Mouse (Mus musculus): ENCODE data around the gene Pef1.

The Pef1 gene

DNA sequence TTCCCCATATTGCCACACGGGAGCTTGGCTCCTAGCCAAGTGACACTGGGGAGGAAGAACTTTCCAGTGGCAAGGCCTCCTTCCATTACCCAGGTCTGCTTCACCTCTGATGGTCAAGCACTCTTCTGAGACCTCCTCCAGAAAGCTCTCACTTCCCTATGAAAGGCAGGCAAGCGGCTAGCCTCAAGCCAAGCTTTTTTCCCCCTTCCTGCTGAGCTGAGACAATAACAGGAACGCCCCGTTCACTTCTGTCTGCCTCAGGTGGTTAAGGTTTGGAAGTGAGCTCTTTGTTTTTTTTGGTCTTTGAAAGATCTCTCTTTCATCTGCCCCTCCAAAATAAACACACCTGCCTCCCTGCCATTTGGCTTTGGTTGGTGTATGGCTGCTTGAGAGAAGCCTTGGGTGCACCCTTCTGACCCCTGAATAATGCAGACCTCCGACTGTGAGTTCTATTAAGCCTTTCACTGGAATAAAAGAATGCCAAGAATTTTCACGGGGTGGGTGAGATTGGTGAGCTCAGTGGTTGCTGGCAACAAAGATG, at the start of gene Pef1:
TSS of gene Pef1 (plus strand) at position 448 of the 541 bp plus-strand sequence.
- no peak for DNase-seq (ENCODE audit: low spot score in 2 of 2)

DNA sequence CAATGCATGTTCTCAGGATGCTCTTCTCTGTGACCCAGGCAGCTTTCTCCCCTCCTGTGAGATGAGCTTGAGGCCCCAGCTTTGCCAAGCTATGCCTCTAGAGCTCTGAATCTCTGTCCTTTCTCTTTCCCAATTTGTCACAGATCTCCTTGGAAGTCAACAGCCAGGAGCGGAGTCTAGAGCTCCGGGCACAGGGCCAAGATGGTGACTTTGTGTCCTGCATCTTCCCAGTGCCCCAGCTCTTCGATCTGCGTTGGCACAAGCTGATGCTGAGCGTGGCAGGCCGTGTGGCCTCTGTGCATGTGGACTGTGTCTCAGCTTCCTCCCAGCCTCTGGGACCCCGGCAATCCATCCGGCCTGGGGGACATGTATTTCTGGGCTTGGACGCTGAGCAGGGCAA, 49.2 kb upstream of the Pef1 start:
- DNase-seq (ENCODE audit: low spot score in 2 of 2): no peak

DNA sequence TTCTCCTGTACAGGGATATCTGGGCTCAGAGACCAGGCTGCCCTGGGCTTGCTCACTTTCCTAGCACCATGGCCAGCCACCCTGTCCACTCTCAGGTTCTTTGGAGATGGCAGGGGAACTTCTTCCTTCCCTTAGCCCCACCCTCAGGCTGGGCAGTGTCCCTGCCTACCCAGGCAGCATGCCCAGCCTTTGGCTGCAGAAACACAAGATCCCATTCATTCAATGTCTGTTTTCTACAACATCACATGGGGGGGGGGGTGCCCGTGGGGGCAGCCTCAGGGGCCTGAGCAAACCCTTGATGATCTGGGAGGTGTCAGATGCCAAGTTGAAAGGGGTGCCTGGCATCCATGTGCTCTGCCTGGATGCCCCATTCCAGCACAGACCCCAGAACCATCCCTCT, 47.6 kb upstream of the Pef1 start:
- peak; percentile 68 to 72 for DNase-seq (ENCODE audit: low spot score in 2 of 2)

DNA sequence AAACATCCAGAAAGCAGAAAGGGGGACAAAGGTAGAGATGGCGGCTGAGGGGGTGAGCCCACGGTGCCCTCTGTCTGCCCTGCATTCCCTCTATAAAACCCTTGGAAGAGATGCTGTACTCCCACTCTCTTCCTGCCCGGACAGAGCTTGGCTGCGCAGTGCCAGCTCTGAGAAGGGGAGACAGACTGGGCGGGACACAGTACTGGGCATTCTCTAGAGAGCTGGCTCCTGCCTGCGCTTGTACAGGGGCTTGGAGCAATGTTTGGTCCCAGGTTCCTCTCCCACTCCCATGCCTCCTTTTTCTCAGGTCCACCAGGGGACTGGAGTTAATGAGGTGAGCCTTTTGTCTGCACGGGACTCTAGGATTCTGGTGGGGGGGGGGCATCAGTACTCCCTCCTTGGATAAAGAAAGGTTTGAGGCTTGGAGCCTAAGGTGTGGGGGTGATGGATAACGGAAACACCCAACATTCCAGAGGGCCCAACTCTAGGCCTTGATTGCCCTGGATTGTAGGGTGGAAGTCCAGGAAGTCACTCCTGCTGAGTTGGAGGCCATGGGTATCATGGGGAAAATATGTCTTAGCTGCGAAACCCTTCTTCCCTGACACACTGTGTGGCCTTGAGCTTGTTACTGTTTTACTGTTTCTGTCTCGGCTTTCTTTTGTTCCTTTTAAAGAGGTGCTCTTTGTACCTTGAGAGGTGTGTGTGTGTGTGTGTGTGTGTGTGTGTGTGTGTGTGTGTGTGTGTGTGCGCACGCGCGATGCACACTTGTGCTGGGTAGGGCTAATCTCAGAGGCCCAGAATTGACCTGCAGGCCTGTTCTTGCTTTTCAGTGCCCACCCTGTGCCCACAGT, 47.0 kb upstream of the Pef1 start:
- no peak for DNase-seq (ENCODE audit: low spot score in 2 of 2)

DNA sequence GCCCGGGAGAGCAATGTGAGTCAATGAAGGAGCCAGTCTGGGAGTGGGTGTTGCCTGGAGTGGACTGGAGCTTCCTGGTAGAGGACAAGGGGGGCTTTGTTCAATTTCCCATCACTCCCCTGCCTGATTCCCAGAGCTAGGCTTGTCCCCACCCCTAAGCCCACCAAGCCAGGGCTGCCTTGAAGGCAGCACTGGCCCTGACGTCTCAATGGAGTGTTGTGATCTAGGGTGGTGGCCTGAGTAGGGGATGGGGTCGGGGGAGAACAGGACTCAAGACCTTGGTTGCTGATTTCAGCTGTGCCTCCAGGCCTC, 46.4 kb upstream of the Pef1 start:
- DNase-seq (ENCODE audit: low spot score in 2 of 2): no peak

DNA sequence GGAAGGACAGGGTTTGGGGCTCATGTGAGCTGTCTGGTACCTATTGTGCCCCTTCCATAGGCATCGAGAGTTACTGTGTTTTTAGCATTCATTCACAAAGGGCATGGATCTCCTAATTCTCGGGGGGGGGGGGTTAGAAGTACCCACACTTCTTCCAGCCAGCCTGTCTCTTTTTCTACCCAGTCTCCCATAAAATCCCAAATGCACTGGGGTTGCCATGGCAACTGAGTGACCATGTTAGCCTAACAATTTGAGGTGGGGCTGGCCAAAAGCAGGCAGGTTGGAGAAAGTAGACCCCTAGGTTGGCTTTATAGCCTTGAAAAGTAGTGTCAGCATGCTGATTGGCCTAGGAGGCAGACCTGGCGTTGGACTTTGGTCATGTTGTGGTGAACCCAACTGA, 45.9 kb upstream of the Pef1 start:
- no peak for DNase-seq (ENCODE audit: low spot score in 2 of 2)

DNA sequence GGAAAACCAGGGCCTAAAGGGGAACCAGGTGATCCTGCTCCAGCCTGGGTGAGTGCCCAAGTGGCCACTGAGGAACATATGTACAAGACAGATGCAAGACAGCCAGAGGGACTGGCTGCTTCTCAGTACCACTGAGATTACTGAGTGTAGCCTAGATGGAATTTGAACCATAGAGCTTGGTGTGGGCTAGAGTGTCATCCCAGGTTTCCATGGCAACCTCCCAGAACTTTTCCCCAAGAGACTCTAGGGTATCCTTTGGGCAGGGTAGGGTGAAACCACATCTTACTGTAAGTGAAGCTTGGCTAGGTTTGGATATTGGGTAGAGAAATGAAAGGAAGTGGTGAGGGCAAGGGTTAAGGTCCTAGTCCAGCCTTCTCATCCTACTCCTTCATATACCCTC, 41.4 kb upstream of the Pef1 start:
- no peak for DNase-seq (ENCODE audit: low spot score in 2 of 2)

DNA sequence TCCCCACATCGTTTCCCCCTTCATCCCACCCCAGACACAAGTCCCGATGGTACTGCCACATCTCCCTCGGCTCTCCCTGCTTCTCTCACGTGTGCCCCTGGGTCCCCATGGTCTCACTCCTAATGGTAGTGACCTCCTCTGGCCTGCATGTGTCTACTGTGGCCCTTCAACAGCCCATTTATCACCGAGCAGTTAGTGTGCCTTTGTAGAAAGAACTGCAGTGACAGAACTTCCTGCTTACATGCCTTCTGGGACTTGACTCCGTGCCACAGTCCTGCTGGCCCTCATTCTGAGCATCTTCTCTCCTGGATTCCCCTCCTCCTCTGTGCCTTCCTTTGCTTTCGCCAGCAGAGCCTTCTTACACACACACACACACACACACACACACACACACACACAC, 39.2 kb upstream of the Pef1 start:
- no peak for DNase-seq (ENCODE audit: low spot score in 2 of 2)

DNA sequence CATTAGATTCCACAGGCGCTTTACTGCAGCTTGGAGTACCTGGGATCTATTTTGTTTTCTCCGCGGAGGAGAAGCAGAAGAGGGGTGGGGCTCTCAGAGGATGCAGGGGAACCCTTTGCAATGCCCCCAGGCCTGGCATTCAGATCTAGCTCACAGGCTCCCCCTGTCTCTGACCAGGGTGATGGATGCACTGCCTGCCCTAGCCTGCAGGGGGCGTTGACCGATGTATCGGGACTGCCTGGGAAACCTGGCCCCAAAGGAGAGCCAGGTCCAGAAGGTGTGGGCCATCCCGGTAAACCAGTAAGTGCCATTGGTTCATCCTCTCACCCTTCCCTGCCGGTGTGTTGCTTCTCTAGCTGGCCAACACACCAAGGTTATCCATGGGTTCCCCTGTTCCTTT, 35.5 kb upstream of the Pef1 start:
- no peak for DNase-seq (ENCODE audit: low spot score in 2 of 2)

DNA sequence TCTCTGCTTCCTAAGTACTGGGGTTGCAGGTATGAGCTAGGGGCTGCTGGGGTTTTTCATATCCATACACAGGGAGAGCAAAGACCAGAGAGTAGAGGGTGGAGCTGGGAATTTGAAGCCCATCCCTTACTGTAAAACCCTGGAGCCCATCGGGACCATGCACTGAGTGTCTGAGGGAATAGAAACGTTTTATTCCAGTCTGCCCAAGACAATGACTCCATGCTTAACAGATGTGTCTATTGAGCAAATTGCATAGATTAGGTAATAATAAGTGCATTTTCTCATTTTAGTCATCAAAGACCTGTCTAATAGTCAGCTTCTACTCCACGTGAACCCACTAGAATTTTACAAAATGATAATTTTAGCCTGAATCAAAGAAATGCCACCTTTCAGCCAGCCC, 31.8 kb upstream of the Pef1 start:
- DNase-seq (ENCODE audit: low spot score in 2 of 2): no peak

DNA sequence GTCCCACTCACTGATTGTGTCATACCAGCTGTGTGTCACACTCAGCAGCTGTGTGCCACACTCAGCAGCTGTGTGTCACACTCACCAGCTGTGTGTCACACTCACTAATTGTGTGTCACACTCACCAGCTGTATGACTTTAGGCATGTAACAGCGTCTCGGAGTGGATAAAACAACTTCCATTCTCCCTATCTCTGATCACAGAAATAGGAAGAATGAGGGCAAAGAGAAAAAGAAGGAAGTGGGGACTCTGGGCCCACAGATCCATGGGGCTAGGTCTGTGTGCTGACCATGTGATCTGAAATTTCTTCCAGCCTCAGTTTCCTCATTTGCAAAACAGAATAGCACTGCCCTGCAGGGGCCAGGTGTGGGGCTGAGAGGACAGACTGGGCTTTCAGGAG, 30.6 kb upstream of the Pef1 start:
- DNase-seq (ENCODE audit: low spot score in 2 of 2): no peak

DNA sequence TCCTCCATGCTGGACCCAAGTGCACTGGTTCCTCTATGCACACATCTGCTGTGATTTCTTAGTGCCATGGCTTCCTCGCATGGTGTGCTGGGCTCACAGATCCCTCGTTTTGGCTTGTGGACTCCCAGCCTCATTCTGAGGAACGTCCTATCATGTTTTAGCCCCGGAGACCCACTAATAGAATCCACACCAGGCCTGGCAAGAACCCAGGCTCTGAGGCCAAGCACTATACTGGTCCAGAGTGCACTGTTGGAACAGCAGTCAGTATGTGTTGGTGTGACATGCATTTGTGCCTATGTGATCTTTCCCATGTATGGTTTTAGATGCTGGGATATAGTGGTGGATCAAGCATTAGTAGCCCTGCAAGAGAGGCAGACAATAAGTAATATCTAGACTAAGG, 29.0 kb upstream of the Pef1 start:
- no peak for DNase-seq (ENCODE audit: low spot score in 2 of 2)

DNA sequence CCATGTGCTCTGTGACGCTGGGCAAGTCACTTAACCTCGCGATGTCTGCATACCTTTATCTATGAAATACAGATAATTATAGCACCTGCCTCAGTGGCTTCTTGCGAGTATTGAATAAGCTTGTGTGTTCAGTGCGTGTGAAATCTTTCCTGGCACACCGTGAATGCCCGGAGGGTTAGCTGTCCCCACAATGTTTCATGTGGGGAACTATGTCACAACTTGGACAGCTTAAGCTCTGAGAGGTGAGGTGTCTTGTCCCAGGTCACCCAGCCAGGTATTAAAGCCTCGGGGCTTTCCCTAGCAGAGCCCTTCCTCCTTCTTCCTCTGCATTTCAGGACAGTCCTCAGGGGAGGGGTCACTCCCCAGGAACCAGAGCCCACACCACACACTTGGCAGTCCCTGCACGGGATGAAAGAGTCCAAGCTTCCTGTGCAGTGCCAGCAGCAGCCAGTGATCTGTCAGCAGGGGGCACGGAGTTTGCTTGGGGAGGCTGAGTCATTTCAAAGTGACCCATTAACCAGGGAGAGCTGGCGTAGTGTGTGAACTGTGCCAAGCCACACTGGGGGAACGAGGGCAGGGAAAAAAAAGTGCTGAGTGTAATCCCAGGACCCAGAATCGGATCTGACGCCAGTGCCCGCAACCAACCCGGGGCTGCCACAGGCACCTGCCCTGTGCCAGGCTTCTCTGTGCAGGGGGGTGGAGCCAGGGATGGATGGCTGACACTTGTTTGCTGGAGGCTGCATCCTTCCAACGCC, 27.4 kb upstream of the Pef1 start:
- DNase-seq (ENCODE audit: low spot score in 2 of 2): peak; percentile 69 to 77

DNA sequence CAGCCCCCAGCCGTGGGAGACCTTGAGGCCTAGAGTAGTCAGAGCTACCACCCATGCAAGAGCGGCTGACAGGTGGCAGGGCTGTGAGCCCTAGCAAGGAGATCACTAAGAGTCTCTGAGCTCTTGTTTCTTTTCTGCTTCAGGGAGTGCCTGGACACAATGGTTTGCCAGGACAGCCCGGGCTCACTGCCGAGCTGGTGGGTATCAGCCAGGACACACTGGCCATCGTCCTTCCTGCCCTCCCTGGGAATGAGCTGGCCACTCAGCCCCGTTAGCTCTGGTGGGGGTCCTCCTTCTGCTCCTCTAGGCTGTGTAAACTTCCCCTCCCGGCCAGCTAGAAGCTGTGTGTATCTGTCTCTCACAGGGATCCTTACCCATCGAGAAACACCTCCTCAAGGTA, 25.5 kb upstream of the Pef1 start:
- peak in 1 of 2 experiments; percentile 65 for DNase-seq (ENCODE audit: low spot score in 2 of 2)

DNA sequence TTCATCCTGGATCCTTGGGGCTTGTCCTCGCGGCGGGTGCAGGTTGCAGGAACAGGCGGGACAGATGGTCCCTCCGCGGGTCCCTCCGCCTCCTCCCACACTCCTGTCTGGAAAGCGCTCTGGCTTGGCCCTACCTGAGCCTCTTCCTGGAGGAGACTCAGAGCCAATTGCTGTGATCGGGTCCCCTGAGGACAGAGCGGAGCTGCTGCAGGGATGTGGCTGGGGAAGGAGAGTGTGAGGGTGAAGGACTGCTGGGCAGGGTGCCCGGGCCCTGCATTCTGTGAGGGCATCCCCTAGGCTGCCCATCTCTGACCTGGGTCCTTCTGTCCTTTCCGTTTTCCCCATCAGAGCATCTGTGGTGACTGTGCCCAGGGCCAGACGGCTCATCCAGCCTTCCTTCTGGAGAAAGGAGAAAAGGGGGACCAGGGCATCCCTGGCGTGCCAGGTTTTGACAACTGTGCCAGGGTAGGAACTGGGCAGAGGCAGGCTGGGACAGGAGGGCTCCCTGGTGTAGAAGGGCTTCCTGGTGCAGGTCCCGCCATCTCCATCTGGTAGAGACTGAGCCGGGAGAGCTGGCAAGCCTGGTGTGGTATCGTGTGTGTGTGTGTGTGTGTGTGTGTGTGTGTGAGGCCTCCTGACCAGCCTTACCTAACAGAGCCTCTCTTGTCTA, 23.4 kb upstream of the Pef1 start:
- DNase-seq (ENCODE audit: low spot score in 2 of 2): peak; percentile 57 to 61

DNA sequence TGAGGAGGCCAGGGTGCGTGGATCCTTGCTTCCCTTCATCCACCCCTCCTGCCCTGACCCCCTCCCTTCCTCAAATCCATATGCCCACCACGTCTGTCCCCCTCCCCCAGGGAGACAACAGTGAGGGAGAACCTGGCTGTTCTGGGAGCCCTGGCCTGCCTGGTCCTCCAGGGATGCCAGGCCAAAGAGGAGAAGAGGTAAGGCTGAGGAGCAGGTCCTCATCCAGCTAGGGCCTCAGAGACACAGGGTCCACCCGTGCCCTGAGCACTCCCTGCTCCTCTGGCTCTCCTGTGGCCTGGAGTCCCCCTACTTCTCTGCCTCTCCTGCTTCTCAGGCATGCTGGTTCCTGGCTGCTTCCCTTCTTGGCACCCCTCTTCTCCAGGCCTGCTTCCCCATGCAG, 22.8 kb upstream of the Pef1 start:
- DNase-seq (ENCODE audit: low spot score in 2 of 2): no peak

DNA sequence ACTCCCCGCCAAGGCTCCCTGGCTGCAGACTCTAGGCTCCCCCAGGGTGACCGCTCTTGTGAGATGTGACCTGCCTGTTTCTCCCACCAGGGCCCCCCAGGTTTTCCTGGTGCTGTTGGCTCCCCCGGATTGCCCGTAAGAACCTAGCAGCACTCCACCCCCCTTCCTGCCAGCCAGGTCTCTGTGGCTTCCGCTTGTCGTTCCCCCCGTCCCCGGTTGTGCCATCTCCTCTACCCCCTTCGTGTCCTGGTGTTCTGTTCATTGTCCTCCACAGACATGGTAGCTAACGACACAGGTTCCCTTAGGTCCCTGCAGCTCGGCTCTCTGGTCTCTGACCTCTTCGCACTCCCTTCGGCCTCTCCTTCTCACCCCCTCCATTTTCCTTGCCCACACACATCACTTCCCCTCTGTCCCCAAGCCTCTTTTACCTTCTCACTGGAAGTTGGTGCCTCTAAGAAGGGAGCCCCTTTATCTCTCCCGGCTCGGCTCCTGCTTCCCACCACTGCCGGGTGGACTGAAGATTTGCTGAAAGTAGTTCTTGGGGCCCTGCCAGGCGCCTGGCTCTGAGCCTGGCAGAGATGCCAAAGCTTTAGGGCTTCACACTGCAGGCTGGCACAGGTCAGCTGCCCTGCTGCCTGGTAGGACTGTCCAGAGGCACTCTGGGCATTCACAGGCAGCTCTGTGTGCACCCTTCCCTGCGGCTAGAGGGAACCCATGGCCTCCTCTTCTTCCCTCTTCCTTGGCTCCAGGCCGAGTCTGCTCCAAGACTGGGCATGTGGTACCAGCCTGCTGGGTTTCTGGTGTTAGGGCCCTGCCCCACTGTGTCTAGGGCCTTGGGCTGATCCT, 20.8 kb upstream of the Pef1 start:
- DNase-seq (ENCODE audit: low spot score in 2 of 2): peak; percentile 92

DNA sequence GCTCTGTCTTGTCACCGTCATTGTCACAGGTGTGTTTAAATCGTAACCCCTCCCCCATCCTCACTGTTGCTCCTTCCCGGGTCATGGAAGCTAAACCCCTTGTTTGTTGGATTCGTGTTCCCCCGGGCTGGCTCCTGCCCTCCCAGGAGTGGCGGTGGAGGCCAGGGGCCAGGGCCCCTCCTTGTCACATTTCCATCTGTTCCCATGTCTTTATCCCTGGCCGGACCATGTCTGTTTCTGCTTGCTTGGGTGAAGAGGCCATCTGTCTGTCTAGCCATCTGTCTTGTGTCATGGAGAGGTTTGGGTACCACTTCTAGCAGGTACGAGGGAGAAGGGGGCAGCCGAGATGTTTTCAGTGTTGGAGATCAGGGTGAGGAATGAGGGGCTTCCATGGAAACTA, 20.1 kb upstream of the Pef1 start:
- DNase-seq (ENCODE audit: low spot score in 2 of 2): no peak

DNA sequence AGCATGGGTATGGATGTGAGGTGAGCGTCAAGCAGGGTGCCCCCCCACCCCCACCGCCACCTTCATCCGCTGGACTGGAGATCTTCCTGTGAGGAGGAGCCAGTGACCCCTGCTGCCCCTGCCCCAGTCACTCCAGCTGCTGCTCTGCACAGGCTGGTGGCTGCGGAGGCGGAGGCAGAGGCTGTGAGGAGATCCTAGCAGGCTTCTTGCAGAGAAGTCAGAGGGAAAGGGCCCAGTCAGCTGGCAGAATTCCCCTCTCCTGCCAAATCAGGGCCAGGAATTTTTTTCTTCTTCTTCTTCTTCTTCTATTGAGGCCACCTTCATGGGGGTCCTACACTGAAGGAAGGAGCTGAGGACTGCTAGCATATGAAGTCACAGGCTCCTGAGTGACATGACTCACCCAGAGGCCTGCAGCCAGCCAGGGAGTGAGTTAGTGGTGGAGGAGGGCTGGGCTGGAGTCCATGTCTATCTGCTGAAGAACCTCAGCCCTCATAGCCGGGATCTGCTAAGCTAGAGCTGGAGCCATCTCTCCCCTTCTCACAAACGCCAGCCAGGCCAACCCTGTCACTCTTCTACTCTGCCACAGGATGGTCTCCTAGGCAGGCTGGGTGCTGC, 17.9 kb upstream of the Pef1 start:
- no peak for DNase-seq (ENCODE audit: low spot score in 2 of 2)

DNA sequence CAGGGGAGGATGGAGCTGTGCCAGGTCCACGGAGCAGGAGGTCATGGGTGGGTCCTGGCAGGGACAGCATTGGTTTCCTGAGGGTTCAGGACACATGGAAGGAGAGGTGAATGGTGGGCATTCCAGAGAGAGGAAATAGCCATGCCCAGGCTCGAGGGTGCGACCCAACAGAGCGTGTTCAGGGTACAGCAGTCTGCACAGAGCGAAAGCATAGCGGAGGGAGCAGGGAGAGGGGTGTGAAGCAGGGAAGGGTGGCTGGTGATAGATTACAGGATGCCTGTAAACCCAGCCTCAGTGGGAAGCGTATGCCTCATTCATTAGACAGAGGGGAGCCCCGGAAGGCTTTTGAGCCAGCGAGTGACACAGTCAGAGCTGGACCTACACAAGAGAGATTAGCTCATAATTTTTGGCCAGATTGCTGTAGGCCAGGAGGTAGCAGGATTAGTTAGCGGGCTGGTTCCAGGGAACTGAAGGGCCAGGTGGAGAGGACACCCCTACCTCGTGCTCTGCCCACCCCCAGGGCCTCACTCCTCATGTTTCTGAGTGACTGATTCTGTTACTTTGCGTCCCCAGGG, 17.0 kb upstream of the Pef1 start:
- DNase-seq (ENCODE audit: low spot score in 2 of 2): no peak

DNA sequence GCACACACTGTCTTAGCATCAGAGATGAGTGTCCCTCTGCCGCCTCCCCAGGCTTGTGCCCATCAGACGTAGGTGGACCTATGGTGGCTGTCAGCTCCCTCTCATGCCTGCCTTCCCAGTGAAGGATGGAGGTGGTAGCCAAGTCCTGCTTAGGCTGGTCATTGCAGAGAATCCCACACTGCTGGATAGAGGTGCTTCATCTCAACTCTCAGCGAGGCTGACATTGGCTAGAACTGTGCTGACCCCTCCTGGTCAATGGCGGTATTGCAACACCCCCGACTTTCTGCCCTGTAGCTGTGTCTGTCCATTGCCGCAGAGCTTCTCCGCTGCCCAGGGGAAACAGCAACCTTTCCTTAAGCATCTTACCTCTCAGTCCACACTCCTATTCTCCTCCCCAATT, 15.1 kb upstream of the Pef1 start:
- peak; percentile 90 to 93 for DNase-seq (ENCODE audit: low spot score in 2 of 2)
